Mouse (Mus musculus): Measurements from ENCODE around the gene Ndufaf4. TPM values are rescaled to one million over a fixed set of nuclear protein-coding genes. Genes with fewer than 3 reads are reported as not detected.
A peak's percentile ranks its signal among the peaks of the same experiment; 100 is the strongest.
"Not testable (repeated sequence)": the region's sequence is repeated elsewhere in the genome, so short reads cannot be mapped to it uniquely, and the experiment has no call there.

Ndufaf4 gene
- polyA plus RNA-seq (2012; ENCODE audit: insufficient read depth, insufficient read length, missing spikeins) = 102 and 113 TPM in 2 replicates

DNA sequence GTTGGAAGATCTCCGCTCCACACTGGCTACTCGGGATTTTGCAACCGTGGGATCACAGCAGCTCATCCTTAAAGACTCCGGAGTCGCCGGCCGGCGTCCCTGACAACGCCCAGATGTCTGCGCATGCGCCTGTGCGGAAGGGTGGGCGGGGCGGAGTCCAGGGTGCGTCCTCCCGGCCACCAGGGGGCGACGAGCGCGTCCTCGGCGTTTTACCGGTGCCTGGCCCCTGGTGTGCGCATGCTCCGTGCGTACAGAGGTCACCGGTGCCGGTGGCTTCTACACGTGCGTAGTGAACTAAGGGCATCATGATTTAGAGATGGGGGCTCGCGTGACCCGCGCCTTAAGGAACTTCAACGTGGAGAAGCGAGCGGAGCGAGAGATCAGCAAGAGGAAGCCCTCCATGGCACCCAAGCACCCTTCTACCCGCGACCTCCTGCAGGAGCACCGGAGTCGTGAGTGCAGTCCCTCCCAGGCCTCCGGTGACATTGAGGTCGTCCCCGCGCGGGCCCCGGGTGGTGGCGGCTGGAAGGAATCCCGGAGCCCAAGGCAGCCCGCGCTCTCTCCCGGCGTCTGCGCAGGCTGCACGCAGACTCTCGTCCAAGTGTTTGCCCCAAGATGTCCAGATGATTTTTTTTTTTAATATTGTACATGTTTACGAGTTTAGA lies at the start of gene Ndufaf4:
Ndufaf4 (plus strand) TSS at position 233 of the 665 bp plus-strand sequence.
- Histone ChIP-seq H3K4me1 (ENCODE audit: control insufficient read depth, insufficient read depth, insufficient read length, low read length) (peaks cover 2% of the 10 kb centered on the region; the same call in 1 of the 2 replicates), H3K27ac (replicated peaks; ENCODE audit: low read depth, low read length) (peak within 1 kb of the TSS; percentile 91), H3K4me3 (ENCODE audit: insufficient read depth, low read depth, low read length) (peak within 1 kb of the TSS; percentile 82)

DNA sequence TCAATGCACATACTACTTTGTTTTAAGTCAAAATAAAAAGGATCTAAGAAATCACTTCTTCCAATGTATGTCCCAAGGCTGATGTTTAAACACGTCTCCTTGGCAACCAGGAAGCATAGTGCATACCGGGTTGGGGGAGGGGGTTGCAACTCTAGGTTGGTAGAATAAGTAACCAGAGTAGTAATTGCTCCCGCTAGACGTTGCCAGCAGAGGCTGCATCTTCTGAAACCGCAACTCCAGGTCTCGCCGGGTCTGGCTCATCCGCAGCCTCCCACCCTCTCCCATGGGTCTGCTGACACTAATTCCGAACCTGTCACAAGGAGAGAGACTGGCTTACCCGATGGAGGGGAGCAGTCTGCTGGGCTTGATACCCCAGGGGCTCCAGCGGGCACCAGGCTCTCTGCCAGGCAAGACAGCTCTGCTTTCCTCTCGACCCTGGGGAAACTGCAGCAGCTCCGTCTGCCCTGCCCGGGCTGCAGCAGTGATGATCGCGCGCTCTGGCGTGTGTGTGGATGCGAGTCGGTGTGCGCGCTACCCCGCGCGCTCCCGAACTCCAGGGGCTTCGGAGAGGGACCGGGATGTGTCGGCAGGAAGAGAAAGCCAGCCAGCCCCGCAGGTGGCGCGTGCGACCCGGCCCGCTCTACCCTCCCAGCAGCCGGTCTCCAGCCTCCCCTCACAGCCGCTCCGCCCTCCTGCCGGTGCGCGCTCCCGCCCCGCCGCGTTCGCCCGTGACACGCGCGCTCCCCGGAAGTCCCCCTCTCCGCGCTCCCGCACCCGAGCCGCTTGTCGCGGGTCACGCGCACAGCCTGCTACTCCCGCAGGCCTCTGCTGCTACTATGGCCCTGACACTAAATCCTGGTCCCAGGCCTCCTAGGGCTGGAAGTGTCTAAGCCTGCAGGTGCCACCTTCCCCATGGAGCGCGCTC lies 47.2 kb upstream of the Ndufaf4 start, which contains the start of gene Klhl32:
Klhl32 (minus strand) TSS at position 724 of the 925 bp plus-strand sequence.
- H3K27ac ChIP-seq (replicated peaks; ENCODE audit: low read depth, low read length) = no peak within 1 kb of the TSS
- peak within 1 kb of the TSS; percentile 49 for H3K4me3 ChIP-seq (ENCODE audit: insufficient read depth, low read depth, low read length)
- H3K4me1 ChIP-seq (ENCODE audit: control insufficient read depth, insufficient read depth, insufficient read length, low read length) = peaks cover 3% of the 10 kb centered on the region

GRCm38 (mm10) chr4:24865691-24866090 lies 32.2 kb upstream of the Ndufaf4 start:
- no peak overlapping the region for H3K27ac ChIP-seq (replicated peaks; ENCODE audit: low read depth, low read length)
- no peaks in the 10 kb centered on the region for H3K4me1 ChIP-seq (ENCODE audit: control insufficient read depth, insufficient read depth, insufficient read length, low read length)
- H3K4me3 ChIP-seq (ENCODE audit: insufficient read depth, low read depth, low read length) = no peak overlapping the region

GRCm38 (mm10) chr4:24869230-24869629 lies 28.7 kb upstream of the Ndufaf4 start:
- Histone ChIP-seq H3K4me3 (ENCODE audit: insufficient read depth, low read depth, low read length) (no peak overlapping the region), H3K4me1 (ENCODE audit: control insufficient read depth, insufficient read depth, insufficient read length, low read length) (no peaks in the 10 kb centered on the region), H3K27ac (replicated peaks; ENCODE audit: low read depth, low read length) (no peak overlapping the region)

- H3K4me1 ChIP-seq (ENCODE audit: control insufficient read depth, insufficient read depth, insufficient read length, low read length); H3K27ac ChIP-seq (replicated peaks; ENCODE audit: low read depth, low read length); H3K4me3 ChIP-seq (ENCODE audit: insufficient read depth, low read depth, low read length): not testable (repeated sequence)
Observed at GRCm38 (mm10) chr4:24889386-24889785, 8.5 kb upstream of the Ndufaf4 start.

DNA sequence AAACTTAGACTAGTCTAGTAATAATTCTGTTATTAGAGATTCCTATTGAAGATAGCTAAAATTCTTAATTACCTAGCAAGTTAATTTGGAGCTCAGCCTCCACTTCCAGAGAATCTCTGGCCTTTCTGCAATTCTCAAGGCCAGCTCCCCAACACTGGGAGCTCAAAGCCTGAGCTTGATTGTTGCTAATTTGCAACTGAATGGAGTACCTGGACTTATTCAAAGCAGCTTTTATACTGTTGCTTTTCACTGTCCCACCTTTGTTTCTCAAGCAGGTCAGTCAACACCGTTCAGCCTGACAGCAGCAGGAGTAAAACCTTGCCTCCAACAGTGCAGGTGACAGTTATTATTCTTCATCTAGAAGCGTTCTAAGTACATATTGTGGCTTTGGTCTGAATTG lies 5.6 kb upstream of the Ndufaf4 start:
- not testable (repeated sequence) for H3K27ac ChIP-seq (replicated peaks; ENCODE audit: low read depth, low read length); H3K4me1 ChIP-seq (ENCODE audit: control insufficient read depth, insufficient read depth, insufficient read length, low read length); H3K4me3 ChIP-seq (ENCODE audit: insufficient read depth, low read depth, low read length)

- peaks cover 2% of the 10 kb centered on the region; the same call in 1 of the 2 replicates for H3K4me1 ChIP-seq (ENCODE audit: control insufficient read depth, insufficient read depth, insufficient read length, low read length)
- H3K4me3 ChIP-seq (ENCODE audit: insufficient read depth, low read depth, low read length) = no peak overlapping the region
- no peak overlapping the region for H3K27ac ChIP-seq (replicated peaks; ENCODE audit: low read depth, low read length)
Observed at GRCm38 (mm10) chr4:24894625-24895024, 3.3 kb upstream of the Ndufaf4 start.

- Histone ChIP-seq H3K27ac (replicated peaks; ENCODE audit: low read depth, low read length) (no peak overlapping the region), H3K4me3 (ENCODE audit: insufficient read depth, low read depth, low read length) (no peak overlapping the region), H3K4me1 (ENCODE audit: control insufficient read depth, insufficient read depth, insufficient read length, low read length) (peaks cover 2% of the 10 kb centered on the region; the same call in 1 of the 2 replicates)
Observed at GRCm38 (mm10) chr4:24896829-24897228, 1.1 kb upstream of the Ndufaf4 start.

DNA sequence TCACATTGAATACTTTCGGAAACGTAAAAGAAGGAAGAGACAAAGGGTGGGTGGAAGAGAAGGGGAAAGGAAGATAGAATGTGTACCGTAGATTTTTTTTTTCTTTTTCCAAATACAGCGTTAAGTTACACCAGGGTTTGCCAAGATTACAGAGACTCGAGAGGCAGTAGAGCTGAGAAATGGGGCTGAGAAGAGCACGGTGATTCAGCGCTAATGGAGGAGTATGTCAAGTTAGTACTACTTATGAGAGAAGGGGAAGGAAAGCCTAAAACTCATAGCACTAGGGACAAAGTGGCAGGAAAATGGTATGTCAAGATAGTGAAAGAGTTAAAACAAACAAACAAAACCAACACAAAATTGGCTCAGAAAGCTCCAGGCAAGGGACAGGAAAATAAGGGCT lies 532 bp upstream of the Ndufaf4 start:
- H3K4me3 ChIP-seq (ENCODE audit: insufficient read depth, low read depth, low read length) = peak overlapping the region; percentile 60
- H3K27ac ChIP-seq (replicated peaks; ENCODE audit: low read depth, low read length) = 0 out of 2 replicates have a peak overlapping the region, but pooled peaks have one; percentile 13
- peaks cover 2% of the 10 kb centered on the region; the same call in 1 of the 2 replicates for H3K4me1 ChIP-seq (ENCODE audit: control insufficient read depth, insufficient read depth, insufficient read length, low read length)

GRCm38 (mm10) chr4:24898636-24899035 lies 753 bp downstream of the Ndufaf4 start:
- Histone ChIP-seq H3K4me1 (ENCODE audit: control insufficient read depth, insufficient read depth, insufficient read length, low read length) (peaks cover 2% of the 10 kb centered on the region; the same call in 1 of the 2 replicates), H3K27ac (replicated peaks; ENCODE audit: low read depth, low read length) (peak overlapping the region; percentile 39; the same call in 1 of the 2 replicates), H3K4me3 (ENCODE audit: insufficient read depth, low read depth, low read length) (peak overlapping the region; percentile 82)

DNA sequence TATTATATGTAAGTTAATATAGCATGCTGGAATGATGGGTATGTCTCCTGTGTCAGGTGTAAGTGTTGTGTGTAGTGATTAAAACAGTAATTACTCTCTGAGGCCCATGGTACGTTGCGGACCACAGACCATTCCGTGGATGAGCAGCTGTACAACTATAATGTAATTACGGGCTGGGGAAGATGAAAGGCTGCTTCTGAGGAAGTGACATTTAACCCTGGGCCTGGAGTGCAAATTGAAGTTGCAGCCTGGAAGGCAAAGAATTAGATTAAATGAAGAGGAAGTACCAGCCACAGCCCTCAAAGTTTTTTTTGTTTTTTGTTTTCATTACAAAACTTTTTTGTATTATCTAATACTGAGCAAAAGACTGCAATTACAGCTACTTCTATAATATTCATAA lies 1.3 kb downstream of the Ndufaf4 start:
- Histone ChIP-seq H3K4me1 (ENCODE audit: control insufficient read depth, insufficient read depth, insufficient read length, low read length) (peaks cover 2% of the 10 kb centered on the region; the same call in 1 of the 2 replicates), H3K27ac (replicated peaks; ENCODE audit: low read depth, low read length) (no peak overlapping the region), H3K4me3 (ENCODE audit: insufficient read depth, low read depth, low read length) (peak overlapping the region; percentile 82)

- H3K27ac ChIP-seq (replicated peaks; ENCODE audit: low read depth, low read length) = no peak overlapping the region
- no peak overlapping the region for H3K4me3 ChIP-seq (ENCODE audit: insufficient read depth, low read depth, low read length)
- no peaks in the 10 kb centered on the region for H3K4me1 ChIP-seq (ENCODE audit: control insufficient read depth, insufficient read depth, insufficient read length, low read length)
Observed at GRCm38 (mm10) chr4:24907745-24908144, 9.9 kb downstream of the Ndufaf4 start.

DNA sequence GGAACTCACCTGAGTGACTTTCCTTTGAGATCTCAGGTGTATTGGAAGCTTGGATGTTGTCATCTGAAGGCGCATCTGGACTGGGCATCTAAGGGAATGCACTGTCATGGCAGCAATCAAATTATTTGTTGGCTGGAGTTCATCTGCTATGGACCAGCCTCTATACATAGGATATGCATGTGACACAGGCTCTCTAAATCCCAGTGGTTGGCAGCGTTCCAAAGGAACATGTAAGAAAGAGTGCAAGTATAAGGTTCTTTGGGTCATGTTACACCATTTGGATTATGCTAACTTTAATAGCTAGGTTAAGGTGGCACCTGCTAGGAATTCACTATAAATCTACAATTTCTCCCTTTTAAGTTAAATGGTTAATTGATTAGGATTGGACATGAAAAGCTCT lies 17.7 kb downstream of the Ndufaf4 start:
- Histone ChIP-seq H3K4me1 (ENCODE audit: control insufficient read depth, insufficient read depth, insufficient read length, low read length) (no peaks in the 10 kb centered on the region), H3K4me3 (ENCODE audit: insufficient read depth, low read depth, low read length) (no peak overlapping the region), H3K27ac (replicated peaks; ENCODE audit: low read depth, low read length) (no peak overlapping the region)

- Histone ChIP-seq H3K4me1 (ENCODE audit: control insufficient read depth, insufficient read depth, insufficient read length, low read length) (no peaks in the 10 kb centered on the region), H3K4me3 (ENCODE audit: insufficient read depth, low read depth, low read length) (no peak overlapping the region), H3K27ac (replicated peaks; ENCODE audit: low read depth, low read length) (no peak overlapping the region)
Observed at GRCm38 (mm10) chr4:24920006-24920577, 22.2 kb downstream of the Ndufaf4 start.

DNA sequence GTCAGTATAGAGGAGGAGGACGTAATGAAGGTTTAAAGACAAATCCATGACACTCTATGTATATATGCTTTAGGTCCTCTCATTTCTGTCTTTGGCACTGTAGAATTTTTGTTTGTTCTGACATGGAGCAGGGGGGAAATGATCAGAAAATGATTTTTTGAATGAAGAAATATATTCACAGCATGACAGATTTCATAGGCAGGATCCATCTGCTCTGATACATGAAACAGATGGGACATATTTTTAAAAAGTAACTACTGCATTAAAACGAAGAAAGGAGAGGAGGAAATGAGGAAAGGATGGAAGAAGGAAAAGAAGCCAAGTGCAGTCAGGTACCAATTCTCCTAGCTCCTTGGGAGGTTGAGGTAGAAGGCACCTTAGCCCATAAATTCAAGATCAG lies 26.8 kb downstream of the Ndufaf4 start:
- Histone ChIP-seq H3K27ac (replicated peaks; ENCODE audit: low read depth, low read length) (no peak overlapping the region), H3K4me1 (ENCODE audit: control insufficient read depth, insufficient read depth, insufficient read length, low read length) (no peaks in the 10 kb centered on the region), H3K4me3 (ENCODE audit: insufficient read depth, low read depth, low read length) (no peak overlapping the region)

All from brown adipose tissue, adult 24 weeks (tissue).